Mouse (Mus musculus) small intestine, adult 2 months (tissue): ENCODE data around the gene B4galt4. TPM values are rescaled to one million over a fixed set of nuclear protein-coding genes. Genes with fewer than 3 reads are reported as not detected.
A peak's percentile ranks its signal among the peaks of the same experiment; 100 is the strongest.

ENCODE experiments used
- H3K27ac ChIP-seq: fragments of 200-500 bp; 2 replicates; pipeline ENCODE4 v1.5.1; 2012; ENCODE audit warnings: low read depth, low read length, control low read depth, inconsistent platforms; ENCODE audit not compliant: insufficient read depth
- H3K27me3 ChIP-seq: fragments of 200-500 bp; 2 replicates; pipeline ENCODE4 v1.6.1; 2012; ENCODE audit warnings: mild to moderate bottlenecking, moderate library complexity, low read length, inconsistent platforms; ENCODE audit not compliant: control insufficient read depth, insufficient read depth
- H3K36me3 ChIP-seq: fragments of 200-500 bp; 2 replicates; pipeline ENCODE4 v1.6.1; 2012; ENCODE audit warnings: mild to moderate bottlenecking, low read length, control low read depth, inconsistent platforms; ENCODE audit not compliant: control insufficient read depth, insufficient read depth
- H3K4me1 ChIP-seq: fragments of 200-500 bp; 2 replicates; pipeline ENCODE4 v1.6.1; 2012; ENCODE audit warnings: low read length, inconsistent platforms, mixed read lengths; ENCODE audit not compliant: control insufficient read depth, insufficient read depth, insufficient read length
- H3K4me3 ChIP-seq: fragments of 200-500 bp; 2 replicates; pipeline ENCODE4 v1.5.1; 2012; ENCODE audit warnings: low read depth, mild to moderate bottlenecking, control low read depth, inconsistent platforms, low read length, moderate library complexity
- CTCF ChIP-seq: fragments of 200-500 bp; IDR thresholded peaks from 2 replicates; pipeline ENCODE4 v1.5.1; 2012; ENCODE audit warnings: low read depth, mild to moderate bottlenecking, control low read depth, inconsistent platforms, low read length, moderate library complexity, mixed read lengths; ENCODE audit not compliant: insufficient replicate concordance, insufficient read length; ENCODE audit errors: extremely low read depth
- POLR2A ChIP-seq: fragments of 200-500 bp; IDR thresholded peaks from 2 replicates; pipeline ENCODE4 v1.6.1; 2012; ENCODE audit warnings: low read depth, mild to moderate bottlenecking, control low read depth, inconsistent platforms, low read length, moderate library complexity
- WGBS: fragments of 180-500 bp; shearing (Covaris S2); methylation state at CpG from one replicate; pipeline ENCODE4 v1.1.7; 2018; 5-methylcytosine and 5-hydroxymethylcytosine counted together
- polyA plus RNA-seq: library from polyadenylated mRNA; depleted of rRNA; stranded (reverse); fragments of >200 nt; gene quantifications from 2 replicates; pipeline ENCODE4 v1.2.3, GENCODE M21; 2012

B4galt4 gene
- polyA plus RNA-seq, 1 experiment: 8.7 TPM

DNA sequence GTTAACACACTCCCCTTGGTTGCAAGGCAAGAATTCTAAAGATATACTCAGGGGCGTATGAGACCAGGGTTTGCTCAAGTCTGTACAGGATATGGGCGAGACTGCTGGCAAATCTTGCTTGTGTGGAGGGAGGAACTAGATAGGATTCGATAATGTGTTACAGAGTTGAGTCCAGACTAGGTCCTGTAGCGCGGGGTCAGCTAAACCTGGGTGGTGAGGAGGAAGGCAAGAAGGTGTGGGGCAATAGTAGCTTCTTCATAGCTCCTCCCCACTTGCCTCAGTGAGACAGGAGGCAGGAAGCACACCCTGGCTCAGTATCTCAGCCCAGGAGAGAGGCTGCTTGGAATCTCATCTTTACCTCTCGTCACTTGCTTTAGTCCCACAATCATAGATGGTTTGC, 12.9 kb upstream of the B4galt4 start:
- Histone ChIP-seq H3K27ac (no peak overlapping the region), H3K4me3 (no peak overlapping the region), H3K36me3 (no peaks in the 10 kb centered on the region), H3K27me3 (peaks cover 2% of the 10 kb centered on the region; the same call in 1 of the 2 replicates), H3K4me1 (no peaks in the 10 kb centered on the region)
- WGBS: 72% methylated on average over 6 of the region's 6 CpGs
- TF ChIP-seq CTCF: no peak

DNA sequence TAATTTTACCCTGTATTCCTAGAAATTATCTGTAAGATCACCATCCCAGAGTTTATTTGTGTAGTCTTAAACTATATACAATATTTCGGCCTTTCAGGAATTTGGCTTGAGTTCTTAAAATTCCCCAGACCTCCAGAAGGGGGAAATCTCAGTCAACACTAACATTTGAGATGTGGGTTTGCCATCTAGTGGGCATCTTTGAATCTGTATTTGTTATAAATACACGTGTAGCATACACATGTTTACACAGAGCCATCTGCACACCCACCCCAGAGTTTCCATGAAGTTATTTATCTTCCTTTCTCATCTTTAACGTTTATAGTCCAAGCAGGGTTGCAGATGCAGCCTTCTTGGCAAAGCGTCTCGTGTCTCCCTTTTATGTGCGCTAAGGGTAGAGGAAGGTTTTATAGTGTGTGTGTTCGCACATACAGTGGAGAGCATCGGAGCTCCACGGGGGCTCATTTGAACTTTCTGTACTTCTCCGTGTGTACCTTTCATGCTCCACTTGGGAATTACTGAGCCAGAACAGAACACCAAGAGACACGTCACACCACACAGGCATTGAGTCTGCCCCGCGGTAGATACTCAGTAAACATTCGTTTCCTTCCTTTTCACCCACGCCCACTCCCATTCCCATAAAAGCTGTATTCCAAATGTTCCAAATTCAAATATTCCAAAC, 12.3 kb upstream of the B4galt4 start:
- H3K4me3 ChIP-seq: no peak overlapping the region
- WGBS: 33% methylated on average over 15 of the region's 15 CpGs

DNA sequence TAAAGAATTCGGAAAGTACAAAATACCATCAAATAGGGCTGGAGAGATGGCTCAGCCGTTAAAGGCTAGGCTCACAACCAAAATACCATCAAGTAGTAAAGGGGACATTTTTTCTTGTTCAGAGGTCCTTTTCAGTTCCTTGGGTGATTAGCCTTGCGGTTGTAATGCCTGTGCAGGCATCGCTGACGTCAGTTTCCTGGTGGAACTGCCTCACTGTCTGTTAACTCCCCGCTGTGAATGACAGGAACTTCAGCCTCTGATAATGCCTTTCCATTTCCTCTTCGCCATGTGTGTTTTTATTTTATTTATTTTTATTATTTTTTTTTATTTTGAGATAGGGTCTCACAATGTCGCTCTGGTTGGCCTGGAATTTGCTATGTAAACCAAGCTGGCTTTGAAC, 11.1 kb upstream of the B4galt4 start:
- H3K4me3 ChIP-seq: no peak overlapping the region
- no peak overlapping the region for H3K27ac ChIP-seq
- 55% methylated on average over 8 of the region's 8 CpGs for WGBS
- no peak for TF ChIP-seq CTCF
- TF ChIP-seq POLR2A: no peak
- H3K36me3 ChIP-seq: no peaks in the 10 kb centered on the region
- H3K4me1 ChIP-seq: no peaks in the 10 kb centered on the region
- peaks cover 2% of the 10 kb centered on the region; the same call in 1 of the 2 replicates for H3K27me3 ChIP-seq

More for the DNA sequence above, 12.3 kb upstream of the B4galt4 start:
- Histone ChIP-seq H3K27ac (no peak overlapping the region), H3K36me3 (no peaks in the 10 kb centered on the region), H3K4me1 (no peaks in the 10 kb centered on the region), H3K27me3 (peaks cover 2% of the 10 kb centered on the region; the same call in 1 of the 2 replicates)
- TF ChIP-seq CTCF (no peak), POLR2A (no peak)

DNA sequence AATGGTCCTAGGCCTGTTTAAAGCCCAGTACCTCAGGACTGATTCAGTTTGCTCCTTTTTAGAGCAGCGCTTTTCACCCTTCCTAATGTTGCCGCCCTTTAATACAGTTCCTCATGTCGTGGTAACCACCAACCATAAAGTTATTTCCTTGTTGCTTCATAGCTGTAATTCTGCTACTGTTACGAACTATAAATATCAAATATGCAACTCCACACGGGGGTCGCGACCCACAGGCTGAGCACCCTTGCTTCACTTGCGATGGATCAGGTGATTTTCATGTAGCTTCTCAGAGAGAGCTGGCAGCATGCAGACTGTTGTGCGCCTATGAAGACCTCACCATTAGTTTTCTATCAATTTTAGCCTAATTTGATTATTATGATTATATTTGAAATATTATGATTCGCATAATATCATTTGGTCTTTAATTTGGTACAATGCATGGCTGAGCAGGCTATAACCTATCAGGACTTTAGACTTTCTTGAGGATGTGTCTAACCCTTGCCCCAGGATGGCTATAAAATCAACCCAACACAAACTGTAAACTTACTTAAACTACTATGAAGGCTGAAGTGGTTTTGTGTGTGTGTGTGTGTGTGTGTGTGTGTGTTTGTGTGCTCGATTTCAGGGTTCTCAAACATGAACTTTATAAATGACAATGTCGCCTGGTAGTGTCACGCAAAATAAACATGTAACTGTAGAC, 710 bp upstream of the B4galt4 start:
- WGBS: 55% methylated on average over 13 of the region's 13 CpGs
- Histone ChIP-seq H3K27me3 (no peaks in the 10 kb centered on the region), H3K36me3 (no peaks in the 10 kb centered on the region), H3K4me1 (peaks cover 7% of the 10 kb centered on the region; the same call in 1 of the 2 replicates), H3K27ac (peak overlapping the region; percentile 73), H3K4me3 (no peak overlapping the region)
- TF ChIP-seq POLR2A (no peak), CTCF (no peak)

- Histone ChIP-seq H3K36me3 (no peaks in the 10 kb centered on the region), H3K4me1 (peaks cover 7% of the 10 kb centered on the region; the same call in 1 of the 2 replicates), H3K27me3 (no peaks in the 10 kb centered on the region), H3K27ac (peak overlapping the region; percentile 73), H3K4me3 (peak overlapping the region; percentile 94)
- under 1% methylated on average over 13 of the region's 13 CpGs for WGBS
- TF ChIP-seq POLR2A (no peak), CTCF (no peak)
These were observed 631 bp downstream of the B4galt4 start for GRCm38 (mm10) chr16:38742659-38743131.

GRCm38 (mm10) chr16:38743941-38744673, 2.0 kb downstream of the B4galt4 start:
- no peaks in the 10 kb centered on the region for H3K36me3 ChIP-seq
- H3K4me3 ChIP-seq: no peak overlapping the region
- no peak overlapping the region for H3K27ac ChIP-seq
- peaks cover 7% of the 10 kb centered on the region; the same call in 1 of the 2 replicates for H3K4me1 ChIP-seq
- H3K27me3 ChIP-seq: no peaks in the 10 kb centered on the region
- 88% methylated on average over 10 of the region's 10 CpGs for WGBS
- TF ChIP-seq CTCF: no peak
- TF ChIP-seq POLR2A: no peak

DNA sequence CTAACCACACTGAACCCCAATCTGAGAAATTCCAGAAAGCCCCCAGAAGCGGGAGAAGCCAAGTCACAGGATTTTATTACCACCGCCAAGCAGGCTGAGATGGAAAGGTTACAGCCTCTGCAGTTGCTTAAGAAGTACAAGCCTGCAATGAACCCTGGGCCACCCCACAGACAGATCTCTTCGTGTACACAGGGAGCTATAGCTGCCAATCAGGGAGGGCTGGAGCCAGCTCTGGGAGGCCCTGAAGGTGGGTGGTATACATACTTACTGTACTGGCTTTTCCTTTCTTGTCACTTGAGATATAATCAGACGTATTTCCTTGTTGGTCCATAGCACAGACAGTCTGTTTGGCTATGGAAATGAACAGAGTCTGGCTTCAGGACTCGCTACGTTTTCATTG, 8.7 kb downstream of the B4galt4 start:
- Histone ChIP-seq H3K4me3 (no peak overlapping the region), H3K27ac (no peak overlapping the region), H3K4me1 (peaks cover 8% of the 10 kb centered on the region; the same call in 1 of the 2 replicates), H3K27me3 (no peaks in the 10 kb centered on the region), H3K36me3 (peaks cover 11% of the 10 kb centered on the region)
- WGBS: 67% methylated on average over 6 of the region's 6 CpGs
- TF ChIP-seq POLR2A (no peak), CTCF (no peak)
